Mouse (Mus musculus) forebrain, embryonic 14.5 days (tissue): Measurements from ENCODE around the gene Rere. TPM values are rescaled to one million over a fixed set of nuclear protein-coding genes. Genes with fewer than 3 reads are reported as not detected.

Experiments used
- ATAC-seq: fragments of 200-750 bp; cut with Nextera tagmentation; 2 replicates; pipeline ENCODE4 v1.8.0; 2017; ENCODE audit warnings: mild to moderate bottlenecking, moderate library complexity
- DNase-seq: peaks from one replicate; pipeline ENCODE4 v3.0.0-alpha.2; 2015; ENCODE audit warnings: low spot score
- H3K27ac ChIP-seq: fragments of 300-500 bp; sonication (generic); 2 replicates; pipeline ENCODE4 v1.5.1; 2014; ENCODE audit warnings: low read depth, mild to moderate bottlenecking, control low read depth, low read length, moderate library complexity
- H3K27me3 ChIP-seq: fragments of 300-500 bp; sonication (generic); replicated peaks from 2 replicates; pipeline ENCODE4 v1.6.1; 2014; ENCODE audit warnings: low read length, control low read depth, mixed read lengths; ENCODE audit not compliant: control insufficient read depth, insufficient read depth
- H3K36me3 ChIP-seq: fragments of 300-500 bp; sonication (generic); 2 replicates; pipeline ENCODE4 v1.6.1; 2014; ENCODE audit warnings: low read length, control low read depth; ENCODE audit not compliant: control insufficient read depth, insufficient read depth
- H3K4me1 ChIP-seq: fragments of 300-500 bp; sonication (generic); 2 replicates; pipeline ENCODE4 v1.6.1; 2014; ENCODE audit warnings: antibody characterized with exemption, low read length, control low read depth; ENCODE audit not compliant: control insufficient read depth, insufficient read depth
- H3K4me2 ChIP-seq: fragments of 300-500 bp; sonication (generic); 2 replicates; pipeline ENCODE4 v1.6.1; 2014; ENCODE audit warnings: mild to moderate bottlenecking, control low read depth, low read length
- H3K4me3 ChIP-seq: fragments of 300-500 bp; sonication (generic); 2 replicates; pipeline ENCODE4 v1.5.1; 2014; ENCODE audit warnings: low read depth, low read length, control low read depth
- H3K9ac ChIP-seq: fragments of 300-500 bp; sonication (generic); 2 replicates; pipeline ENCODE4 v1.6.1; 2014; ENCODE audit warnings: mild to moderate bottlenecking, low read length, control low read depth, moderate library complexity
- H3K9me3 ChIP-seq: fragments of 300-500 bp; sonication (generic); replicated peaks from 2 replicates; pipeline ENCODE4 v1.6.1; 2016; ENCODE audit warnings: low read length, control low read depth, mixed read lengths; ENCODE audit not compliant: control insufficient read depth
- WGBS: fragments of 180-500 bp; shearing (Covaris S2); extraction: QIAGEN DNeasy Blood & Tissue Kit; methylation state at CpG from one replicate; pipeline ENCODE4 v1.1.7; 2014; 5-methylcytosine and 5-hydroxymethylcytosine counted together
- polyA plus RNA-seq: library from polyadenylated mRNA; unstranded; fragments of >200 nt; fragmentation: Nextera tagmentation; extraction: Ambion mirVana; gene quantifications from 2 replicates; pipeline ENCODE4 v1.2.1, GENCODE M21; 2014

The Rere gene
- polyA plus RNA-seq, 1 experiment from 2014 or later = 21.2 TPM

DNA sequence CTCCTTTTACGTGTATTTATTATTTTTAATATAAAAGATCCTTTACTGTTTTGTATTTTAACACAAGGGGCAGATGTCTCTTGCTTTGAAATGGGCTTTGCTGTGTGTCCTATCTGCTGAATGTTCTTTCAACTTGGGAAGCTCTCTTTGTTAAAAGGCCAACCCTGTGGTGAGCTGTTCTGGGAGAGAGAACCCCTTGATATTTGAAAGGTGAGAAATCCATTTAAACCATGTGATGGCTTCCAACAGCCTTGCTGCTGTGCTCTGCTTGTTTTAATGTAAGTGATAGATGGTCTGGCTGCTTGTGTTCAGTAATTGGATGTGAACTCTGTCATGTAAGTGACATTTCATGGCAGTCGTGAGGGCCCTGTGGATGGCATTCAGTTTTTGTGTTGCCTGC is 175.4 kb downstream of the Rere start:
- Histone ChIP-seq H3K36me3 (no peaks in the 10 kb centered on the region), H3K4me2 (no peak overlapping the region), H3K27me3 (no peaks in the 10 kb centered on the region), H3K4me1 (peaks cover 30% of the 10 kb centered on the region), H3K27ac (peak overlapping the region; percentile 33; the same call in 1 of the 2 replicates), H3K4me3 (no peak overlapping the region), H3K9me3 (no peaks in the 10 kb centered on the region), H3K9ac (no peak overlapping the region)
- WGBS = 49% methylated on average over 2 of the region's 2 CpGs
- ATAC-seq = peak; percentile 30; the same call in 1 of the 2 replicates
- peak; percentile 63 for DNase-seq

DNA sequence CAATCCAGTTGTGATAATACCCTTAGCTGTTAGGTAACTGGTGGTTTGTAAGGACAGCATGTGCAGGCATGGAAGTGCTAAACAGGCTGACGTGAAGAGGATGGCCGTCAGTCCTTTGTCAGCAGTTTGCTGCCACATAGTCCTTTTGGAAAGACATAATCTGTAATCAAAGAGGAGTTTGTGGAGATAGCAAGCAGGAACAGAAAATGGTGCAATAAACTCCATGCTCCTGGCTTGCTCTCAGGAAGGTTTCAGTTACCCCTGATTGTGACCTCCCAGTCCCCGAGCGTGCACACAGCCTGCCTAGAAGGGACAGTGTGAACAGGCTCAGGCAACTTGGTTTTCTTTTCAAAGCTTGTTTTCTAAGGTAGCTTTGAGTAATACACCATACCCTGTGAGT is 175.9 kb downstream of the Rere start:
- Histone ChIP-seq H3K4me3 (no peak overlapping the region), H3K9me3 (no peaks in the 10 kb centered on the region), H3K9ac (no peak overlapping the region), H3K36me3 (no peaks in the 10 kb centered on the region), H3K4me2 (no peak overlapping the region), H3K27me3 (no peaks in the 10 kb centered on the region), H3K4me1 (peaks cover 33% of the 10 kb centered on the region), H3K27ac (peak overlapping the region; percentile 33; the same call in 1 of the 2 replicates)
- no peak for ATAC-seq
- DNase-seq = no peak
- 68% methylated on average over 4 of the region's 4 CpGs for WGBS

DNA sequence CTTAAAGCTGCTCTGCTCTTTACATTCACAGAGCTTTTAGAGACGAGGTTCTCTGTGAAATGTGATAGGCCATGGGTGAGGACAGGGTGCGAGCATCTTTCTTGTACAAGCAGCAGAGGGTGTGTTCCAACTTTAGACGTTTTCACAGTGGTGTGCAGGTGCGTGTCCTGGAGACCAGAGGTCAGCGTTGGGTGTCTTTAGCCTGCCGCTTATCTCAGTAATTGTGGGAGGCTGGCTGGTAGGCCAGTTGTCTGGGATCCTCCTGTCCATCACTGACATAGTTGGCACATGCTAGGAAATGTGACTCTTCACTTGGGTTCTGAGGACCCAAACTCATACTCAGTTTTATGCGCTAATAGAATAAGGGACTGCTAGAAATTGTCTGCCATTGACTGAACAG is 176.3 kb downstream of the Rere start:
- H3K9ac ChIP-seq = no peak overlapping the region
- no peaks in the 10 kb centered on the region for H3K36me3 ChIP-seq
- no peaks in the 10 kb centered on the region for H3K27me3 ChIP-seq
- H3K4me2 ChIP-seq = no peak overlapping the region
- WGBS = 71% methylated on average over 7 of the region's 7 CpGs
- H3K9me3 ChIP-seq = no peaks in the 10 kb centered on the region
- DNase-seq (no peak), ATAC-seq (no peak)
- H3K27ac ChIP-seq = peak overlapping the region; percentile 33; the same call in 1 of the 2 replicates
- H3K4me3 ChIP-seq = no peak overlapping the region
- peaks cover 37% of the 10 kb centered on the region for H3K4me1 ChIP-seq

DNA sequence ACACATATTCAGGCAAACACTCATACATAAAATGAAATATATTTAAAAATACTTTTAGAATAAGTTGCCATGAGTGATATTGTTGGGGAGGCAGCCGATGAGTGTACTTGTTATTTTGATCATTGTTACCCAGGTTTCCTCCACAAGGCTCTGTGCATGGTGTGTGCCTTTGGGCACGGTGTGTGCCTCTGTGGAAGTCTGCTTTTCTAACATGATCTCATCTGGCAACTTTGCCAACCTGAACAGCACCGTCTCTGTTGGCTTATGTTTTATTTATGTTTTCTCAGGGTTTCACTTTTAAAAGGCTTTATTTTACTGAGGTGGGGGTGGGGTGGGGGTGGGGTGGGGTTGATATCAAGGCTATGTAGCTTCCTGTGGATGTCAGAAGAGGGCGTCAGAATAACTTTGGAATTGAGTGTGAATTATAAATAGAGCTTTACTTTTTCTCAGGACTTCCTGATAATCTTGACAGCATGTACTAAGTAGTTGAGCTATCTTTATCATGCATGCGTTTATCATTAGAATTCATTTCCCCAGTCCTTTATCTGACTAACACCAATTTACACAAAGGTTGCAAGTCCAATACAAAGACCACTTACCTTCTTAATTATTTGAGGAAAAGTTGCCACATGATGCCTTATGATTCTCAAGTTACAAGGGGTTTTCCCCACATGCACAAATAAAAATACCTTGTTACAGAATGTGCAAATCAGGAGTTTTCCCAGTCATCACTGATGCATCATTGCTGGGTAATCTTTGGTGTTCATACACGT is 177.8 kb downstream of the Rere start:
- no peak overlapping the region for H3K27ac ChIP-seq
- WGBS = 40% methylated on average over 6 of the region's 6 CpGs
- DNase-seq = peak; percentile 44
- no peaks in the 10 kb centered on the region for H3K9me3 ChIP-seq
- no peak overlapping the region for H3K4me3 ChIP-seq
- H3K27me3 ChIP-seq = no peaks in the 10 kb centered on the region
- H3K4me1 ChIP-seq = peaks cover 37% of the 10 kb centered on the region
- no peaks in the 10 kb centered on the region for H3K36me3 ChIP-seq
- no peak overlapping the region for H3K9ac ChIP-seq
- ATAC-seq = no peak
- no peak overlapping the region for H3K4me2 ChIP-seq

DNA sequence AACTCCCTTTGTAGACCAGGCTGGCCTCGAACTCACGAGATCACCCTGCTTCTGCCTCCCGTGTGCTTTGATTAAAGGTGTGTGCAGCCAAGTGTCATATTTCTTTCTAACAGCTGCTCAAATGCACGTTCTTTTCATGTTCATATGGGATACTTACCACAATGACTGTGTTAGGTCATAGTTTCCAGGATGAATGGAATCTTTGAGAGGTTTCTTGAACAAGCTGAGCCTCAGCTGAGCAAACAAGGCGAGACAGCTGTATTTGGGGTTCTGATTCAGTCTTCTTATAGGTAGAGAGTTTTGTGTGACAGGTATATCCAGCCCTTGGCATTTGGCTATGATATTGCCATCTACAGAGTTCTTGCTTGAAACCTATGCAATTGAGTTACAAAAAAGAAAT is 179.0 kb downstream of the Rere start:
- Histone ChIP-seq H3K4me3 (no peak overlapping the region), H3K27me3 (no peaks in the 10 kb centered on the region), H3K4me1 (peaks cover 41% of the 10 kb centered on the region), H3K4me2 (no peak overlapping the region), H3K27ac (no peak overlapping the region), H3K9ac (no peak overlapping the region), H3K36me3 (no peaks in the 10 kb centered on the region), H3K9me3 (no peaks in the 10 kb centered on the region)
- 58% methylated on average over 5 of the region's 5 CpGs for WGBS
- DNase-seq (no peak), ATAC-seq (no peak)

DNA sequence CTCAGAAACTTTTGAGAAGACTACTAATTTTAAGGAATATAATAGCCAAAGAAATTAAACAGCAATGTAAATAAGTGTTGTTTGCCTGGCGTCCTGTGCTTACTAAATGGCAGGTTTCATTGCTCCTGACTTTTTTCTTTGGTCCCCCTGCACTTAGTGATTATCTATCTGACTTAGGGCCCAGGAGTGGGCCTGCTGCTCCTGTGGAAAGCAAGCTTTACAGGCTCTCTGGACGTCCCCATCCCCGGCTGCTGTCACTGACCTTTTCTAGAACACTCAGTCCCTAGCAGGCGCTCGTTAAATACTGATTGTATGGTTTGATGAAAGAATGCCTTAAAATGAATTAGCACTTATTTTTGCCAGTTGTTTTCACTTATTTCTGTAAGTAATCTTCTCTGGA is 179.6 kb downstream of the Rere start:
- Histone ChIP-seq H3K4me3 (no peak overlapping the region), H3K27ac (no peak overlapping the region), H3K4me1 (peaks cover 41% of the 10 kb centered on the region), H3K27me3 (no peaks in the 10 kb centered on the region), H3K36me3 (no peaks in the 10 kb centered on the region), H3K9me3 (no peaks in the 10 kb centered on the region), H3K9ac (no peak overlapping the region), H3K4me2 (no peak overlapping the region)
- WGBS = 20% methylated on average over 5 of the region's 5 CpGs
- ATAC-seq (no peak), DNase-seq (no peak)

DNA sequence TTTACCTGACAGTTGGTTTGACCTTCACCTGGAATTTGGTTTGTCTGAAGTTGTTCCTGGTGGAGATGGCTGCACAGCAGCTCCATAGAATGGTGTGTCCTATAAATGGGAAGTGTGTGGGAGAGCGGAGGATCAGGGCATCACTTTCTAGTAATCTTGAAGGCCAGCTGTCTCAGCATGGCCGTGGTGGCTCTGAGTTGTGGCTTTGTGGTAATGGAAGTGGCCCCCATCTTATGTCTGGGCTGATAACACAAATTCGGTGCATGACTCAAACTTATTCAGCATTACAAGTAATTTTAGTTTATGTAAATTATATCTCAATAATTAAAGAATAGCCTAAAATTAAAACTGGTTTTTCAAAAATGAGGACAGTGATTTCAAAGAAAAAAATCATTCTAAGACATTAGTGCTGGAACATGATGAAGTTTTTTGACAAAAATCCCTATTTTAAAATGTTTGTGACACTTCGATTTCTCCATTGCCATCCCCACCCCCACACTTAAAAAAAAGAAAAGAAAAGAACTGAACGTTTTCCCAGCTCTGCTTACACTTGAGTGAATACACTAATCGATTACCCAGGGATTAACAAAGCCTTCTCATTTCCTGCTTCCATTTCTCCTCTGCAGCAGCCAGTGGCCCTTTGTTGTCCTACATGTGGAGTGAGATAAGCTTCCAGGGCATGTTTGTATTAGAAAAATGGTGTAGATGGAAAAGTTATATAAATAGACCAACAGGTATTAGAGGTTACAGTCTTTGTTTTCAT is 180.2 kb downstream of the Rere start:
- H3K27ac ChIP-seq = no peak overlapping the region
- no peaks in the 10 kb centered on the region for H3K27me3 ChIP-seq
- no peaks in the 10 kb centered on the region for H3K36me3 ChIP-seq
- no peak overlapping the region for H3K4me2 ChIP-seq
- H3K4me3 ChIP-seq = no peak overlapping the region
- WGBS = 8% methylated on average over 6 of the region's 6 CpGs
- H3K9ac ChIP-seq = no peak overlapping the region
- H3K4me1 ChIP-seq = peaks cover 37% of the 10 kb centered on the region
- no peak for ATAC-seq
- H3K9me3 ChIP-seq = no peaks in the 10 kb centered on the region
- peak; percentile 58 for DNase-seq

DNA sequence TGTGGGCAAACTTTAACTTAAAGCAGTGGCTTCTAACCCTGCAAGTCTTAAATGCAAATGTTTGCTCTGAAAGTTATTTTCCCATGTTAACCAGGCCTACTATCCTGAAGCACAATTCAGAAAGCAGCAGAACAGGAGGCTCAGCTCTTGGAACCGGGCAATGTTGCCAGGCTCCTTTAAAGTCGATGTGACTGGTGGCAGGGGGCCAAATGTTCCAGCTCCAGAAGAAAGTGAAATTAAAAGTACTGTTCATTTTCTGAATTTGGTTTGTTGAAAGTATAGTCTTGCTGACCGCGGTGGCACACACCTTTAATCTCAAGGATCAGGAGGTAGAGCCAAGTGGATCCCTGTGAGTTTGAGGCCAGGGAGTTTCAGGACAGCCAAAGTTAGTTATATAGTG is 180.9 kb downstream of the Rere start:
- peaks cover 29% of the 10 kb centered on the region for H3K4me1 ChIP-seq
- 19% methylated on average over 4 of the region's 4 CpGs for WGBS
- H3K36me3 ChIP-seq = no peaks in the 10 kb centered on the region
- H3K4me3 ChIP-seq = no peak overlapping the region
- DNase-seq (peak; percentile 64), ATAC-seq (no peak)
- H3K27ac ChIP-seq = no peak overlapping the region
- no peak overlapping the region for H3K4me2 ChIP-seq
- H3K9ac ChIP-seq = no peak overlapping the region
- H3K27me3 ChIP-seq = no peaks in the 10 kb centered on the region
- H3K9me3 ChIP-seq = no peaks in the 10 kb centered on the region

DNA sequence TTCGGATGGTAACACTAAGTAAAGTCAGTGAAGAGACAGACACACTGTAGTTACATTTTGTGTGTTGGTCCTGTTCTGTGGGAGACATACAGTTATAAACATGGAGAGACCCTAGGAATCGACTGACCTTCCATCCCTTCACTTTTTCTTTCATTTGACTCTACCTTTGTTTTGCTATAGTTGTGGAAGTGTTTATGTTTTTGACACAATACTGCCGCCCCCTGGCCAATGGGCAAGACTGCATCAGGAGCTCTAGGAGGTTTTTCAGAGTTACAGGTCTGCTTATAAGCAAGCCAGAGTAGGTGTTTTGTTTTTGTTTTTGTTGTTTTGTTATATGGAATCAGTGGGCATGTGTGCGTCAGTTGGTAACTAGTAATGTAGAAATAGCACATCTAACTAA is 184.3 kb downstream of the Rere start:
- Histone ChIP-seq H3K4me2 (no peak overlapping the region), H3K27me3 (no peaks in the 10 kb centered on the region), H3K9me3 (no peaks in the 10 kb centered on the region), H3K4me1 (peaks cover 22% of the 10 kb centered on the region), H3K9ac (no peak overlapping the region), H3K36me3 (peaks cover 4% of the 10 kb centered on the region; the same call in 1 of the 2 replicates), H3K27ac (no peak overlapping the region), H3K4me3 (no peak overlapping the region)
- 44% methylated on average over 4 of the region's 4 CpGs for WGBS
- peak; percentile 77 for DNase-seq
- ATAC-seq = 0 out of 2 replicates have a peak, but pooled peaks have one; percentile 19
